Mouse (Mus musculus): ENCODE data around the gene Gcn1l1.

Gcn1l1 gene

GRCm38 (mm10) chr5:115666366-115667065 lies 101.5 kb downstream of the Gcn1l1 start:
- DNase-seq: no peak

GRCm38 (mm10) chr5:115667210-115667609 lies 102.2 kb downstream of the Gcn1l1 start:
- DNase-seq: no peak

GRCm38 (mm10) chr5:115667894-115668293 lies 102.8 kb downstream of the Gcn1l1 start:
- peak; percentile 19 for DNase-seq

- no peak for DNase-seq
Measured at GRCm38 (mm10) chr5:115668986-115669385, 103.9 kb downstream of the Gcn1l1 start.

- no peak for DNase-seq
Measured at GRCm38 (mm10) chr5:115669974-115670373, 104.9 kb downstream of the Gcn1l1 start.

- no peak for DNase-seq
Measured at GRCm38 (mm10) chr5:115670406-115670805, 105.4 kb downstream of the Gcn1l1 start.

- DNase-seq: no peak
Measured at GRCm38 (mm10) chr5:115671846-115672245, 106.8 kb downstream of the Gcn1l1 start.
